Mouse (Mus musculus) urinary bladder, postnatal 10 days (tissue): Measurements from ENCODE around the gene T2.
A peak's percentile ranks its signal among the peaks of the same experiment; 100 is the strongest.
"Not testable (repeated sequence)": the region's sequence is repeated elsewhere in the genome, so short reads cannot be mapped to it uniquely, and the experiment has no call there.

Experiments used
- DNase-seq: peaks from one replicate; pipeline ENCODE4 v3.0.0; 2022; ENCODE audit warnings: low spot score

T2 gene

DNA sequence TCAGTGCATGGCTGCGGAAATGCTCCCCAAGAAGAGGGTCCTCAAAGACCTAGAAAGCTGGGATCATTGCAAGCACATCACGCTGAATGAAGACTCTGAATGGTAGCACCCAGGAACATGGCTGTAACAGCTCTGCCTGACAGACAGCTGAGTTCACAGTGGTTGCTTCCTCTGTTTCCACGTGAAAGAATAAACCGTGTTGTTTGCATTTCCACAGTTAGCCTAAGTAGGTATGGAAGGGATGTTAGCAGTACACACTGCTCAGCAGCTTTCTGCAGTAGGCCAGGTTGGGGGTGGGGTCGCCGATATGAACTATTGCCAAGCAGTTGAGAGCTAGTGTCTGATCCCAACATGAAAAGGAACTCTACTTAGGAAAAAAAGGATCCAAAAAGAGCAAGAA is at the start of gene T2:
Gene T2, plus strand, starts transcription at position 301 of the 400 bp plus-strand sequence.
- DNase-seq, result no peak

DNA sequence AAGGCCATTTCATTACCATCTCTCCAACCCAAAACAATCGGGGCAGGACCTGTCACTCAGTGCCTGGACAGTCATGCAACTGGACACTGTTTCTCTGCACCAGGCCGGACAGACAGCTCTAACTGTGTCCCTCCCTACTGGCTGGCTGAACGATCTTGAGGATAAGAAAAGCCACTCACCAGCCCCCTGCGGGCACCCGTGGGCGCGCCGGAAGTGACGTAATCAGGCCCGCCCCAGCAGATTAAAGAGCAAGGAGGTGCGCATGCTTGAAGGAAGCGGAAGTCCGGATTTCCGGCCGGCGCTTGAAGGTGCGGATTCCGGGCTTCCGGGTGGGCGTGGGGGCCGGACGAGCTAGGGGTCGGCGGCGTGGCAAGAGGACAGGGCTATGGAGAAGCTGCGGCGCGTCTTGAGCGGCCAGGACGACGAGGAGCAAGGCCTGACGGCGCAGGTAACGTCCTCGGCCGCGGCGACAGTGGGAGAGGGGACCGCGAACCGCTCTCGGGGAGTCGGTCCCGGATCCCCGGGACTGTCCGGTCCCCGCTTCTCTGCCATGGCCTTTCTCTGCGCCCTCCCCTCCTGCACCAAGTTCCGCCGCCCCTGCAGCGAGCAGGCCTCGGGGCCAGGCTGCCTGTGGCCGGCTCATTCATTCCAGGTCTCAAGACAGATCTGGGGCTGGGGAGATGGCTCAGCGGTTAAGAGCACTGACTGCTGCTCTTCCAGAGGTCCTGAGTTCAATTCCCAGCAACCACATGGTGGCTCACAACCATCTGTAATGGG is 44.8 kb upstream of the T2 start, which contains the start of gene Sft2d1:
Gene Sft2d1, plus strand, starts transcription at position 265 of the 777 bp plus-strand sequence.
- DNase-seq, result peak; percentile 82

DNA sequence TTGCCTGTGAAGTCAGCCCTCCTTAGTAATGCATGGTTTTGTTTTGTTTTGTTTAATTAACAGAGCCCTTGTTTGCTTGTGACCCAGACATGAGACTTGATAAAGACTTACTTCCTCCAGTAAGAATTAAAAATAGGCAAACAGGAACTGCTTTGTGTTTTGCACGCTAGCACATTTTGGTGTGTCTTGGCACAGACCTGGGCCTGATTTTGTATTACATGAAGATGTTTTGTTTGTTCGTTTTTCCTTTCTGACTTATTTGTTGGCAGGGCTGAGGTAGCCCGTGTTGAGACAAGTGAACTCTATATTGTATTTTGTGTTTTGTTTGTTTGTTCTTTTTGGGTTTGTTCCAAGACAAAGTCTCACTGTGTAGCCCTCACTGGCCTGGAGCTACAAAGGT is 44.0 kb upstream of the T2 start:
- no peak for DNase-seq

DNA sequence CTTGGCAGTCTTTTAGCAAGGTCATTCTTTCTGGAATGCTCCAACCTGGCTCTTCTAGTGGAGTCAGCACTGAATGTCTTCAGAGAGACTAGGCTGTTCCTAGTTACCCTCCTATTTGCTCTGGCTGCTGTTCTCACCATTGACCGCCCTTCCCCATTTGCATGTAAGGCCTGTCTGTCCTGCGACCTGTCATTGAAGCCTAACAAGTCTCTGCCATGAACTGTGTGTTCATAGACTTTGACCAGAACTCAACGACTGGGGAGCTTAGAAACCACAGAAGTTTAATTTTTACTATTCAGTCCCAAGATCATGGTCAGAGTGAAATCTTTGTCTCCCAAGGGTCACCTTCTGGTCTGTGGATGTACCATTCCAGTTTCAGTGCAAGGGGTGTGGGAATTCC is 41.8 kb upstream of the T2 start:
- no peak for DNase-seq

GRCm38 (mm10) chr17:8316251-8316650 is 39.5 kb upstream of the T2 start:
- no peak for DNase-seq

- DNase-seq, result not testable (repeated sequence)
Observed at GRCm38 (mm10) chr17:8326877-8327276, 28.9 kb upstream of the T2 start.

GRCm38 (mm10) chr17:8328511-8329174 is 27.1 kb upstream of the T2 start:
- DNase-seq, result no peak

GRCm38 (mm10) chr17:8330602-8331001 is 25.2 kb upstream of the T2 start:
- no peak for DNase-seq

DNA sequence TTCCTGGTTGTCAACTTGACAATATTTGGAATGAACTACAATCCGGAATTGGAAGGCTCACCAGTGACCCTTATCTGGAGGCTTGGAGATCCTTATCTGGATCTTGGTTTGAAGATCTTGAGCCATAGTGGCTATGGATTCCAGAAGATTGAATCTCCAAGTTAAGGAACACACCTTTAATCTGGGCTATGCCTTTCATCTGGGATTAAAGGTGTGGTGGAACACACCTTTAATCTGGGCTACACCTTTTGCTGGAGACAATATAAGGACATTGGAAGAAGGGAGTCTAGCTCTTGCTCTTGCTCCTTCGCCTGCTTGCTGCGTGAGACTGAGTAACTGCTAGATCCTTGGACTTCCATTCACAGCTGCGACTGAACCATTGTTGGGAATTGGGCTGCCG is 18.6 kb upstream of the T2 start, which contains the start of gene Prr18:
Gene Prr18, plus strand, starts transcription at position 301 of the 400 bp plus-strand sequence.
- not testable (repeated sequence) for DNase-seq

GRCm38 (mm10) chr17:8339666-8340374 is 16.0 kb upstream of the T2 start:
- no peak for DNase-seq

DNA sequence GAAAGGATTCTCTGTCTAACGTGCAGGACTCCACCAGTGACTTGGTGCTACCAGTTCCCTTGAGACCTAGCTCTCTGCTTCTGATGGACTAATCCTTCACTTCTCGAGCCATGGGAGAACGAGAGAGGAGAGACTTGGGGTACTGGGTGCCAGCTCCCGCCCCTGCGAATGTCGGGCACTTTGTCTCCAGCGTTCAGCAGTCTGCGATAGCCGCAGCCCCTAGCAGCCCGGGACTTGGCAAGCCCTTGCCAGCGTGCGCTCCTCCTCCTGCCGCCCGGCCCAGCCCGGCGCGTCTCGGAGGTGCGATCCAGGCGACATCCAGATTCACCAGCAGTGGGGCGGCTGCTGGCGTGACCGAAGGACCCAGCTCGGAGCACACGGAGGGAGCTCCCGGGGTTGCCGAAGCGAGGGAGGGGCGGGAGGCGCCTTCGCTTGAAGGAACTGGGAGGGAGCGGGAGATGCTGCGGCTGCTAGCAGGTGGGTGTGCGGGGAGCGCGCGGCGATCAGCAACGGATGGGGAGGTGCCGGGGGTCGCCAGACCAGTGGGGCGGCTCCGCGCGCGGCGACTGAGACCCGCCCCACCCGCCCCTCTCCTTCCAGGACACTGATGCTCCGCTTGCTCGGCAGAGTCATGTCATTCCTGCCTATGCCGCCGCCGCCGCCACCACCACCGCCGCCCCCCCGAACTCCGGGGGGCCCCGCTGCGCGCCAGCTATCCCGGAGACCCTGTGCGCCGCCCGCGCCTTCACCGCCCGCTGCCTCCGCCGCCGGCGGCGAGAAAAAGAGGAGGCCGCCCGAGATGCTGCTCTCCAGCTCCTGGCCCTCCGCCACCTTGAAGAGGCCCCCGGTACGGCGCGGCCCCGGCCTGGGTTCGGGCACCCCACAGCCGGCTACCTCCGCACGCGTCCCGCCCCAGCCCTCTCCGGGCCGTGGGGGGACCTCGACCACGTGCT is 15.1 kb upstream of the T2 start:
- DNase-seq, result no peak

DNA sequence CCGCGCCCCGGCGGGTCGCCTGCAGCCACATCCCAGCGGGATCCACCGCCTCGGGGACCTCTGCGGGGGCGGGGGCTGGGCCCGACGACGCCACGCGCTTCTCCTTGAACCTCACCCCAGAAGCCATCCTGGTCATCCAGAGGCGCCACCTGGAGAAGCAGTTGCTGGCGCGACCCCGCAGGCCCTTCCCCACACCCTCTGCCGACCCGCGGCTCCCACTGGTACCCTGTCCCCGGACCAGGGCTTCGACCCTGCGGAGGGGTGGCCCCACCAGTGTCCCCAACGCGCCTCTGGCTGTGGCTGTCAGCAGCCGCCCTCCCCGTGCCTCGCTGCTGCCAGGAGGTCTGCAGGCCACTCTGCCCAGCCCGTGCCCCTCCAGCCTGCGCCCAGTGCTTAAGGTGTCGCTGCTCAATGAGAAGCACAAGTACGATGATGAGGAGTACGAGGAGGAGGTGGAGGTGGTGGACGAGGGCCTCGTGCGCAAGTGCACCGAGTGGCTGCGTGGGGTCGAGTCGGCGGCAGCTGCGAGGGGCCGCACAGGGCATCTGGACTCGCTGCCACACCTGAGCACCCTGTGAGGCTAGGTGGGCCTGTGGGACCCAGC is 14.3 kb upstream of the T2 start:
- DNase-seq, result no peak

DNA sequence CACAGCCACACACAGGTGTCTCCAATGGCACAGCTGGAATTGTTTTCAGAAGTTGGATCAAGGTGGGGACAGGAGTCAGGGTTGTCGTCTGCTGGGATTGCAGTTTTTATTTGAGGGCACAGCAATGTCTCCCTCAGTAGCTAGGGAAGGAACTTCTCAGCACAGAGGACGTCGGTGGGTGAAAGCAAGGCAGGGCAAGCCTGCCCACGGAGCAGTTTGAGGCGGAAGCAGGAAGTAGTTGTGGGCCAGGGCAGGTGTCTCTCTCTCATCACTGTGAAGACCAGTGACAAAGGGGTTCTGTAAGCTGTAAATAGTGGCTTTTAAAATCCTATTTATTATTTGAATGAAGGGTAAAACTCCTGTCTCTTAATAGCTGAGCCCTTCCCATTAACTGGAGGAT is 13.1 kb upstream of the T2 start:
- DNase-seq, result no peak

- DNase-seq, result no peak
Observed at GRCm38 (mm10) chr17:8343416-8343815, 12.4 kb upstream of the T2 start.

GRCm38 (mm10) chr17:8347765-8348285 is 8.0 kb upstream of the T2 start:
- DNase-seq, result no peak

- no peak for DNase-seq
Observed at GRCm38 (mm10) chr17:8348941-8349340, 6.9 kb upstream of the T2 start.

DNA sequence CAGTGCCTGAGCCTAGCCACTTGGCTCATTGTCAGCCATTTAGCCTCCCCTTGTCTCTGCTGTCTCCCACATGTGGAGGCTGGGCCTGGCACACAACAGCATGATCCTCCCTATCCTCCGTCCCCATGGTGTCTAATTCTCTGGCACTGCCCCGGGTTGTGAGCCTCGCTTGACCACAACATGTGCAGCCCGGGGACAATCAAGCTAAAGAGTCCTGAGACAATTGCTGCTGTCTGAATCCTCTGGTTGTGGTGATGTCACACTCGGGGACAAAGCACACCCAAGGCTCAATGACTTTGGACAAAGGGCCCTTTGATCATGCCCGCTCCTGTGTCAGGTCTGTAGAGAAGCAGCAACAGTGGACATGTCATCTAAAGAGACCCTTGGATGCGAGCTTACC is 4.7 kb upstream of the T2 start:
- no peak for DNase-seq

- no peak for DNase-seq
Observed at GRCm38 (mm10) chr17:8357498-8357897, 1.7 kb downstream of the T2 start.

- no peak for DNase-seq
Observed at GRCm38 (mm10) chr17:8360876-8361275, 5.1 kb downstream of the T2 start.

GRCm38 (mm10) chr17:8361281-8362103 is 5.7 kb downstream of the T2 start:
- DNase-seq, result no peak
